Mouse (Mus musculus): ENCODE data around the gene Mical2. TPM values are rescaled to one million over a fixed set of nuclear protein-coding genes. Genes with fewer than 3 reads are reported as not detected.

Gene Mical2
- polyA plus RNA-seq, 1 experiment from 2014 or later: 8.3 TPM

GRCm38 (mm10) chr7:112444985-112445367 is 219.3 kb downstream of the Mical2 start:
- H3K4me2 ChIP-seq (replicated peaks; ENCODE audit: low read depth, low read length): no peak overlapping the region; the same call in 1 of the 2 replicates
- 24% methylated on average over 9 of the region's 9 CpGs for WGBS
- peak overlapping the region; percentile 6; the same call in 1 of the 2 replicates for H3K27ac ChIP-seq (ENCODE audit: low read length)

GRCm38 (mm10) chr7:112446498-112446897 is 220.8 kb downstream of the Mical2 start:
- Histone ChIP-seq H3K36me3 (ENCODE audit: insufficient read depth, low read length) (0 out of 2 replicates have a peak, but pooled peaks cover 4% of the 10 kb centered on the region), H3K9ac (replicated peaks; ENCODE audit: low read length) (no peak overlapping the region), H3K9me3 (ENCODE audit: low read length) (no peaks in the 10 kb centered on the region), H3K4me2 (replicated peaks; ENCODE audit: low read depth, low read length) (no peak overlapping the region), H3K27me3 (ENCODE audit: insufficient read depth, low read length) (no peaks in the 10 kb centered on the region), H3K4me3 (ENCODE audit: low read length) (no peak overlapping the region), H3K27ac (ENCODE audit: low read length) (no peak overlapping the region), H3K4me1 (ENCODE audit: insufficient read depth, low read length) (peaks cover 34% of the 10 kb centered on the region)
- WGBS: 88% methylated on average over 4 of the region's 4 CpGs
- ATAC-seq (ENCODE audit: low FRiP score, low TSS enrichment): no peak

More at GRCm38 (mm10) chr7:112444985-112445367, 219.3 kb downstream of the Mical2 start:
- Histone ChIP-seq H3K27me3 (ENCODE audit: insufficient read depth, low read length) (no peaks in the 10 kb centered on the region), H3K4me1 (ENCODE audit: insufficient read depth, low read length) (peaks cover 43% of the 10 kb centered on the region), H3K9me3 (ENCODE audit: low read length) (no peaks in the 10 kb centered on the region), H3K36me3 (ENCODE audit: insufficient read depth, low read length) (0 out of 2 replicates have a peak, but pooled peaks cover 4% of the 10 kb centered on the region), H3K4me3 (ENCODE audit: low read length) (no peak overlapping the region), H3K9ac (replicated peaks; ENCODE audit: low read length) (no peak overlapping the region)
- no peak for ATAC-seq (ENCODE audit: low FRiP score, low TSS enrichment)

GRCm38 (mm10) chr7:112449954-112450700 is 224.5 kb downstream of the Mical2 start:
- Histone ChIP-seq H3K4me1 (ENCODE audit: insufficient read depth, low read length) (peaks cover 23% of the 10 kb centered on the region), H3K36me3 (ENCODE audit: insufficient read depth, low read length) (0 out of 2 replicates have a peak, but pooled peaks cover 4% of the 10 kb centered on the region), H3K9ac (replicated peaks; ENCODE audit: low read length) (no peak overlapping the region), H3K27me3 (ENCODE audit: insufficient read depth, low read length) (no peaks in the 10 kb centered on the region), H3K27ac (ENCODE audit: low read length) (no peak overlapping the region), H3K9me3 (ENCODE audit: low read length) (no peaks in the 10 kb centered on the region), H3K4me2 (replicated peaks; ENCODE audit: low read depth, low read length) (no peak overlapping the region), H3K4me3 (ENCODE audit: low read length) (no peak overlapping the region)
- 85% methylated on average over 8 of the region's 8 CpGs for WGBS
- ATAC-seq (ENCODE audit: low FRiP score, low TSS enrichment): no peak

GRCm38 (mm10) chr7:112452471-112452870 is 226.8 kb downstream of the Mical2 start:
- no peak overlapping the region for H3K4me3 ChIP-seq (ENCODE audit: low read length)
- WGBS: 47% methylated on average over 5 of the region's 5 CpGs
- H3K27me3 ChIP-seq (ENCODE audit: insufficient read depth, low read length): no peaks in the 10 kb centered on the region
- no peak overlapping the region for H3K27ac ChIP-seq (ENCODE audit: low read length)
- H3K36me3 ChIP-seq (ENCODE audit: insufficient read depth, low read length): no peaks in the 10 kb centered on the region
- peaks cover 42% of the 10 kb centered on the region for H3K4me1 ChIP-seq (ENCODE audit: insufficient read depth, low read length)
- no peak overlapping the region for H3K9ac ChIP-seq (replicated peaks; ENCODE audit: low read length)
- no peak overlapping the region for H3K4me2 ChIP-seq (replicated peaks; ENCODE audit: low read depth, low read length)
- ATAC-seq (ENCODE audit: low FRiP score, low TSS enrichment): no peak
- H3K9me3 ChIP-seq (ENCODE audit: low read length): no peaks in the 10 kb centered on the region

- H3K4me2 ChIP-seq (replicated peaks; ENCODE audit: low read depth, low read length): no peak overlapping the region
- no peak for ATAC-seq (ENCODE audit: low FRiP score, low TSS enrichment)
- no peaks in the 10 kb centered on the region for H3K27me3 ChIP-seq (ENCODE audit: insufficient read depth, low read length)
- 24% methylated on average over 3 of the region's 3 CpGs for WGBS
- peaks cover 48% of the 10 kb centered on the region for H3K4me1 ChIP-seq (ENCODE audit: insufficient read depth, low read length)
- H3K9me3 ChIP-seq (ENCODE audit: low read length): no peaks in the 10 kb centered on the region
- H3K4me3 ChIP-seq (ENCODE audit: low read length): no peak overlapping the region
- peak overlapping the region; percentile 71 for H3K27ac ChIP-seq (ENCODE audit: low read length)
- H3K9ac ChIP-seq (replicated peaks; ENCODE audit: low read length): no peak overlapping the region; the same call in 1 of the 2 replicates
- no peaks in the 10 kb centered on the region for H3K36me3 ChIP-seq (ENCODE audit: insufficient read depth, low read length)
Measured at GRCm38 (mm10) chr7:112453805-112454214, 228.2 kb downstream of the Mical2 start.

- Histone ChIP-seq H3K4me2 (replicated peaks; ENCODE audit: low read depth, low read length) (no peak overlapping the region), H3K36me3 (ENCODE audit: insufficient read depth, low read length) (no peaks in the 10 kb centered on the region), H3K4me3 (ENCODE audit: low read length) (no peak overlapping the region), H3K9me3 (ENCODE audit: low read length) (no peaks in the 10 kb centered on the region), H3K9ac (replicated peaks; ENCODE audit: low read length) (no peak overlapping the region), H3K27ac (ENCODE audit: low read length) (peak overlapping the region; percentile 71), H3K27me3 (ENCODE audit: insufficient read depth, low read length) (no peaks in the 10 kb centered on the region), H3K4me1 (ENCODE audit: insufficient read depth, low read length) (peaks cover 50% of the 10 kb centered on the region)
- ATAC-seq (ENCODE audit: low FRiP score, low TSS enrichment): no peak
- WGBS: 69% methylated on average over 6 of the region's 6 CpGs
Measured at GRCm38 (mm10) chr7:112454380-112454779, 228.7 kb downstream of the Mical2 start.

- ATAC-seq (ENCODE audit: low FRiP score, low TSS enrichment): no peak
Measured at GRCm38 (mm10) chr7:112454951-112455350, 229.3 kb downstream of the Mical2 start.

GRCm38 (mm10) chr7:112455566-112456110 is 230.0 kb downstream of the Mical2 start:
- no peak overlapping the region for H3K4me2 ChIP-seq (replicated peaks; ENCODE audit: low read depth, low read length)
- no peaks in the 10 kb centered on the region for H3K36me3 ChIP-seq (ENCODE audit: insufficient read depth, low read length)
- H3K27ac ChIP-seq (ENCODE audit: low read length): no peak overlapping the region
- WGBS: 81% methylated on average over 5 of the region's 5 CpGs
- H3K4me1 ChIP-seq (ENCODE audit: insufficient read depth, low read length): peaks cover 56% of the 10 kb centered on the region
- H3K9me3 ChIP-seq (ENCODE audit: low read length): no peaks in the 10 kb centered on the region
- no peak overlapping the region for H3K9ac ChIP-seq (replicated peaks; ENCODE audit: low read length)
- H3K27me3 ChIP-seq (ENCODE audit: insufficient read depth, low read length): no peaks in the 10 kb centered on the region
- ATAC-seq (ENCODE audit: low FRiP score, low TSS enrichment): no peak
- H3K4me3 ChIP-seq (ENCODE audit: low read length): no peak overlapping the region

More at GRCm38 (mm10) chr7:112454951-112455350, 229.3 kb downstream of the Mical2 start:
- Histone ChIP-seq H3K27ac (ENCODE audit: low read length) (no peak overlapping the region), H3K4me1 (ENCODE audit: insufficient read depth, low read length) (peaks cover 50% of the 10 kb centered on the region), H3K9me3 (ENCODE audit: low read length) (no peaks in the 10 kb centered on the region), H3K27me3 (ENCODE audit: insufficient read depth, low read length) (no peaks in the 10 kb centered on the region), H3K9ac (replicated peaks; ENCODE audit: low read length) (no peak overlapping the region), H3K4me2 (replicated peaks; ENCODE audit: low read depth, low read length) (no peak overlapping the region), H3K36me3 (ENCODE audit: insufficient read depth, low read length) (no peaks in the 10 kb centered on the region), H3K4me3 (ENCODE audit: low read length) (no peak overlapping the region)
- 74% methylated on average over 2 of the region's 2 CpGs for WGBS

- ATAC-seq (ENCODE audit: low FRiP score, low TSS enrichment): no peak
- H3K4me3 ChIP-seq (ENCODE audit: low read length): no peak overlapping the region
- H3K9ac ChIP-seq (replicated peaks; ENCODE audit: low read length): no peak overlapping the region
- H3K9me3 ChIP-seq (ENCODE audit: low read length): no peaks in the 10 kb centered on the region
- H3K36me3 ChIP-seq (ENCODE audit: insufficient read depth, low read length): no peaks in the 10 kb centered on the region
- no peak overlapping the region for H3K27ac ChIP-seq (ENCODE audit: low read length)
- H3K4me2 ChIP-seq (replicated peaks; ENCODE audit: low read depth, low read length): no peak overlapping the region
- H3K4me1 ChIP-seq (ENCODE audit: insufficient read depth, low read length): peaks cover 60% of the 10 kb centered on the region
- no peaks in the 10 kb centered on the region for H3K27me3 ChIP-seq (ENCODE audit: insufficient read depth, low read length)
- WGBS: 88% methylated on average over 4 of the region's 4 CpGs
Measured at GRCm38 (mm10) chr7:112457373-112457772, 231.7 kb downstream of the Mical2 start.

GRCm38 (mm10) chr7:112457920-112458319 is 232.3 kb downstream of the Mical2 start:
- 91% methylated on average over 4 of the region's 4 CpGs for WGBS

More at GRCm38 (mm10) chr7:112457920-112458319, 232.3 kb downstream of the Mical2 start:
- no peaks in the 10 kb centered on the region for H3K27me3 ChIP-seq (ENCODE audit: insufficient read depth, low read length)
- no peaks in the 10 kb centered on the region for H3K36me3 ChIP-seq (ENCODE audit: insufficient read depth, low read length)
- no peaks in the 10 kb centered on the region for H3K9me3 ChIP-seq (ENCODE audit: low read length)
- no peak overlapping the region for H3K4me3 ChIP-seq (ENCODE audit: low read length)
- H3K27ac ChIP-seq (ENCODE audit: low read length): no peak overlapping the region
- no peak overlapping the region for H3K9ac ChIP-seq (replicated peaks; ENCODE audit: low read length)
- peaks cover 64% of the 10 kb centered on the region for H3K4me1 ChIP-seq (ENCODE audit: insufficient read depth, low read length)
- H3K4me2 ChIP-seq (replicated peaks; ENCODE audit: low read depth, low read length): no peak overlapping the region
- no peak for ATAC-seq (ENCODE audit: low FRiP score, low TSS enrichment)
